Mouse (Mus musculus): Measurements from ENCODE around the gene Magi2.

DNA sequence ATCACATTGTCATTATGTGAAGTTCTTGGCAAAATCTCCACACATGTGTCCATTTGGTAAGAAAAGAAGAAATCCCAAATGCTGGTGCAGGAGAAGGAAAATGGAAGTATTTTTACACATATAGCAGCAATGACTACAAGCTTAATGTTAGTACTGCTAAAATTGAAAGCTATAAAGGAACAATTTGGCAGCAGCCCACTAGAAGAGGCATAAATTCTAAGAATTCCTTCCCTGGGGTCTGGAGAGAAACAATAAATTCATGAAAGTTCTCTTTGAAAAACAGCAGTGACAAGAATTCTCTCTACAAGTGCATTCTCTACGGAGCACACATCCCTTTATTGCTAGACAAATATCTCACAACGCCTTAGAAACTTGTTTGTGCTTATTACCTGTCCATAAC is 913.4 kb downstream of the Magi2 start:
- TF ChIP-seq POLR2A (IDR thresholded peaks at IDR 0.05; ENCODE audit: control insufficient read depth, extremely low read depth, insufficient read depth, low read length, poor library complexity) (no peak), CTCF (IDR thresholded peaks at IDR 0.05; ENCODE audit: borderline replicate concordance, control insufficient read depth, extremely low read depth, insufficient read depth, low read length, poor library complexity) (no peak)

Data from thymus, adult 2 months (tissue).